11 mouse cellular contexts compared by ENCODE assay signal in the genomic region with DNA sequence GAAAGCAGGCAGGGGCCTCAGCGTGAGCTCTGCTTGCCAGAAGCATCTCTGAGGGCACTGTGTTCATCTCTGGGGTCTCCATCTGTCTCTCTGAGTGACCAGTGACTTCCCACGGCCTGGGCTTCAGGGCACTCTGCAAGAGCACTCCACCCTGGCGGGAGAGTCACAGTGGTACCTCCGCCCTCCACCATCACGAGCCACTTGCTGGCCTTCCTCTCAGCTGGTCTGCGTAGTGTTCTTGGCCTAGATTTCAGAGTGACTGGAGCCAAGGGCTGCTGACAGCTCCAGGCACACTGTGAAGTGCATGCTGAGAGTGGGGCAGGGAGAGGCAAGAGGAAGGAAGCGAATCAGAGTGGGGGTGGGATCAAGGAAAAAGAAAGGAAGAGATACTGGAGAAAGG. TPM values are rescaled to one million over a fixed set of nuclear protein-coding genes. Genes with fewer than 3 reads are reported as not detected.
DNase-seq lines count a peak whose midpoint lies in the region; ATAC-seq and TF ChIP-seq lines count a peak whose summit lies in the region.
"Had no signal": no experiment of that assay in that cellular context is flagged by ENCODE, and none has a peak within 500 bp of the region (broad histone marks: within the 10 kb centered on the region; RNA-seq: fewer than 3 reads in every experiment).

No protein-coding gene starts in this region.

- H3K27ac ChIP-seq in hindbrain, embryonic 10.5 days: peak overlapping the region; percentile 76
- no peak overlapping the region for H3K27ac ChIP-seq in hindbrain, embryonic 14.5 days
- H3K27ac ChIP-seq in spleen, adult 2 months (ENCODE audit: insufficient read depth, low read length): peak overlapping the region; percentile 3; the same call in 1 of the 2 replicates
- peak overlapping the region; percentile 53 for H3K27ac ChIP-seq in heart, embryonic 15.5 days
- no peak overlapping the region for H3K27ac ChIP-seq in thymus, adult 2 months (ENCODE audit: control insufficient read depth, insufficient read depth, low read length)

- H3K9me3 ChIP-seq in hindbrain, embryonic 10.5 days: no peaks in the 10 kb centered on the region
- no peaks in the 10 kb centered on the region for H3K9me3 ChIP-seq in hindbrain, embryonic 14.5 days (ENCODE audit: control insufficient read depth, low read length)
- no peaks in the 10 kb centered on the region for H3K9me3 ChIP-seq in heart, embryonic 15.5 days (replicated peaks)
- H3K9me3 ChIP-seq: megakaryocyte, embryonic 14.5 days had no signal

- no peak overlapping the region for H3K9ac ChIP-seq in hindbrain, embryonic 14.5 days
- no peak overlapping the region for H3K9ac ChIP-seq in heart, embryonic 15.5 days

- no peak overlapping the region for H3K4me3 ChIP-seq in hindbrain, embryonic 10.5 days
- H3K4me3 ChIP-seq in hindbrain, embryonic 14.5 days (replicated peaks; ENCODE audit: low read length): no peak overlapping the region
- no peak overlapping the region for H3K4me3 ChIP-seq in spleen, adult 2 months (ENCODE audit: extremely low read depth, insufficient read depth, insufficient read length)
- H3K4me3 ChIP-seq in heart, embryonic 15.5 days: no peak overlapping the region
- H3K4me3 ChIP-seq in thymus, adult 2 months (ENCODE audit: control insufficient read depth, insufficient read depth, low read length): no peak overlapping the region
- H3K4me3 ChIP-seq: megakaryocyte, embryonic 14.5 days had no signal

- WGBS in hindbrain, embryonic 10.5 days: 63% methylated on average over 7 of the region's 7 CpGs
- 64% methylated on average over 7 of the region's 7 CpGs for WGBS in hindbrain, embryonic 14.5 days
- WGBS in spleen, adult 2 months: 82% methylated on average over 7 of the region's 7 CpGs
- WGBS in heart, embryonic 15.5 days: 37% methylated on average over 7 of the region's 7 CpGs
- 91% methylated on average over 7 of the region's 7 CpGs for WGBS in thymus, adult 2 months

- no peak overlapping the region for H3K4me2 ChIP-seq in hindbrain, embryonic 14.5 days (replicated peaks)
- H3K4me2 ChIP-seq in heart, embryonic 15.5 days: no peak overlapping the region

- no peak for ATAC-seq in hindbrain, embryonic 14.5 days (ENCODE audit: low FRiP score)
- no peak; the same call in 1 of the 2 replicates for ATAC-seq in heart, embryonic 15.5 days (replicated peaks; ENCODE audit: insufficient number of reproducible peaks, insufficient read depth, low FRiP score, low read depth)
- no peak for ATAC-seq in megakaryocyte, adult 5-6 weeks (ENCODE audit: poor library complexity, severe bottlenecking)

- no peak for TF ChIP-seq CTCF in spleen, adult 2 months (IDR thresholded peaks at IDR 0.05; ENCODE audit: extremely low read depth, insufficient read depth, insufficient read length, insufficient replicate concordance)
- no peak for TF ChIP-seq CTCF in thymus, adult 2 months (IDR thresholded peaks at IDR 0.05; ENCODE audit: borderline replicate concordance, control insufficient read depth, extremely low read depth, insufficient read depth, low read length, poor library complexity)

- peaks cover 88% of the 10 kb centered on the region for H3K4me1 ChIP-seq in hindbrain, embryonic 10.5 days (replicated peaks)
- peaks cover 42% of the 10 kb centered on the region for H3K4me1 ChIP-seq in hindbrain, embryonic 14.5 days (replicated peaks; ENCODE audit: control insufficient read depth, insufficient read depth, low read length)
- H3K4me1 ChIP-seq in spleen, adult 2 months (ENCODE audit: control insufficient read depth, insufficient read depth, insufficient read length): peaks cover 5% of the 10 kb centered on the region
- peaks cover 46% of the 10 kb centered on the region for H3K4me1 ChIP-seq in heart, embryonic 15.5 days (replicated peaks)
- H3K4me1 ChIP-seq in thymus, adult 2 months (replicated peaks; ENCODE audit: control insufficient read depth, insufficient read depth, low read length): peaks cover 5% of the 10 kb centered on the region

- peaks cover 31% of the 10 kb centered on the region for H3K27me3 ChIP-seq in hindbrain, embryonic 10.5 days (ENCODE audit: insufficient read depth, poor library complexity, severe bottlenecking)
- H3K27me3 ChIP-seq in hindbrain, embryonic 14.5 days (ENCODE audit: control insufficient read depth, insufficient read depth, low read length): no peaks in the 10 kb centered on the region
- H3K27me3 ChIP-seq in spleen, adult 2 months (ENCODE audit: control insufficient read depth, insufficient read depth, low read length): no peaks in the 10 kb centered on the region
- H3K27me3 ChIP-seq in heart, embryonic 15.5 days: no peaks in the 10 kb centered on the region
- no peaks in the 10 kb centered on the region for H3K27me3 ChIP-seq in thymus, adult 2 months (ENCODE audit: control insufficient read depth, insufficient read depth, low read length)
- H3K27me3 ChIP-seq: CH12.LX had no signal

- no peak for TF ChIP-seq POLR2A in spleen, adult 2 months (IDR thresholded peaks at IDR 0.05; ENCODE audit: low read depth, low read length)
- no peak for TF ChIP-seq POLR2A in thymus, adult 2 months (IDR thresholded peaks at IDR 0.05; ENCODE audit: control insufficient read depth, extremely low read depth, insufficient read depth, low read length, poor library complexity)

- DNase-seq in hindbrain, embryonic 10.5 days (ENCODE audit: low spot score): no peak
- no peak for DNase-seq in hindbrain, embryonic 14.5 days (ENCODE audit: low spot score)
- DNase-seq in spleen, adult 2 months (ENCODE audit: low read depth in 1 of 2, low spot score in 2 of 2): no peak
- DNase-seq in spleen, postnatal 4 days (ENCODE audit: low spot score in 2 of 2): no peak
- DNase-seq in thymus, adult 2 months: no peak
- no peak for DNase-seq in ovary, adult 18-20 months (ENCODE audit: low spot score)
- DNase-seq: kidney, adult 11 months had no signal

- H3K36me3 ChIP-seq in hindbrain, embryonic 10.5 days: peaks cover 5% of the 10 kb centered on the region
- H3K36me3 ChIP-seq in hindbrain, embryonic 14.5 days (replicated peaks; ENCODE audit: control insufficient read depth, insufficient read depth): no peaks in the 10 kb centered on the region; the same call in 1 of the 2 replicates
- H3K36me3 ChIP-seq in spleen, adult 2 months (ENCODE audit: control insufficient read depth, insufficient read depth, low read length): peaks cover 1% of the 10 kb centered on the region; the same call in 1 of the 2 replicates
- no peaks in the 10 kb centered on the region for H3K36me3 ChIP-seq in heart, embryonic 15.5 days
- H3K36me3 ChIP-seq in thymus, adult 2 months (ENCODE audit: control insufficient read depth, insufficient read depth, low read length): no peaks in the 10 kb centered on the region

RNA-seq across cellular contexts. Expression of a gene that starts 31.1 kb away (rescaled TPM):
- 0.18 and 0.26 TPM in 2 replicates for polyA plus RNA-seq in hindbrain, embryonic 10.5 days (2016; fragmentation: Nextera tagmentation; extraction: Ambion mirVana)
- 0.21 and 0.41 TPM in 2 replicates for polyA plus RNA-seq in hindbrain, embryonic 14.5 days (2014; fragmentation: Nextera tagmentation; extraction: Ambion mirVana)
- polyA plus RNA-seq in spleen, adult 2 months (2012; rRNA removed): 0.41 TPM in 2 replicates
- 0.04 TPM in 1 of 2 replicates, not detected in the other for polyA plus RNA-seq in heart, embryonic 15.5 days (2015; fragmentation: Nextera tagmentation; extraction: Ambion mirVana)
- 0.09 and 0.21 TPM in 2 replicates for total RNA-seq in megakaryocyte, adult 5-6 weeks (2015)
- 0.11 TPM in 1 of 2 replicates, not detected in the other for total RNA-seq in megakaryocyte, adult 5-6 weeks (2017)
- 1.3 and 1.6 TPM in 2 replicates for polyA plus RNA-seq in thymus, adult 2 months (2012; rRNA removed)

Comparison
In these comparisons a context has a peak if more than half of its experiments do, and no peak if none do; other contexts are left out.
1. H3K27ac ChIP-seq: peak in hindbrain, embryonic 10.5 days (single experiment), spleen, adult 2 months (single experiment) and heart, embryonic 15.5 days (single experiment); none in hindbrain, embryonic 14.5 days (single experiment) and thymus, adult 2 months (single experiment).